ENCODE assay signal across 8 mouse cellular contexts in genomic region chr5:146920314-146921161, GRCm38 (mm10). TPM values are rescaled to one million over a fixed set of nuclear protein-coding genes. Genes with fewer than 3 reads are reported as not detected.
DNase-seq lines count a peak whose midpoint lies in the region; ATAC-seq and TF ChIP-seq lines count a peak whose summit lies in the region.

No protein-coding gene starts in this region.

- no peaks in the 10 kb centered on the region for H3K9me3 ChIP-seq in hindbrain, embryonic 13.5 days
- no peaks in the 10 kb centered on the region for H3K9me3 ChIP-seq in midbrain, embryonic 10.5 days (replicated peaks)

- DNase-seq in gastrocnemius, adult 2 months = no peak
- DNase-seq in gastrocnemius, postnatal 14 days = no peak
- DNase-seq in R1 (ENCODE audit: low read depth, low spot score) = peak; percentile 97
- DNase-seq in midbrain, embryonic 10.5 days (ENCODE audit: low spot score) = no peak
- DNase-seq in natural killer cell, adult 2 months (ENCODE audit: low spot score in 2 of 2) = no peak
- DNase-seq in cerebellum, adult 8-10 months = no peak
- no peak for DNase-seq in thymus, postnatal 25 days

- H3K36me3 ChIP-seq in hindbrain, embryonic 13.5 days = no peaks in the 10 kb centered on the region
- H3K36me3 ChIP-seq in midbrain, embryonic 10.5 days = no peaks in the 10 kb centered on the region

- intact Hi-C loops in gastrocnemius, adult 2 months (cut with DNase I) = no loop called here
- intact Hi-C loops in gastrocnemius, postnatal 14 days (cut with DNase I; ENCODE audit: low total_unique reads) = no loop called here

- TF ChIP-seq CTCF in gastrocnemius, adult 2 months (IDR thresholded peaks at IDR 0.05) = no peak

- peak overlapping the region; percentile 63 for H3K9ac ChIP-seq in hindbrain, embryonic 13.5 days

- H3K4me1 ChIP-seq in hindbrain, embryonic 13.5 days (replicated peaks) = peaks cover 15% of the 10 kb centered on the region
- peaks cover 17% of the 10 kb centered on the region for H3K4me1 ChIP-seq in midbrain, embryonic 10.5 days

- peak overlapping the region; percentile 28 for H3K4me3 ChIP-seq in gastrocnemius, adult 2 months
- H3K4me3 ChIP-seq in hindbrain, embryonic 13.5 days = peak overlapping the region; percentile 32
- H3K4me3 ChIP-seq in midbrain, embryonic 10.5 days = peak overlapping the region; percentile 47

- WGBS in hindbrain, embryonic 13.5 days = 6% methylated on average over 24 of the region's 27 CpGs
- WGBS in midbrain, embryonic 10.5 days = 6% methylated on average over 26 of the region's 27 CpGs

- H3K27ac ChIP-seq in gastrocnemius, adult 2 months = no peak overlapping the region
- H3K27ac ChIP-seq in hindbrain, embryonic 13.5 days = no peak overlapping the region
- H3K27ac ChIP-seq in midbrain, embryonic 10.5 days (replicated peaks) = peak overlapping the region; percentile 70

- H3K27me3 ChIP-seq in hindbrain, embryonic 13.5 days = peaks cover 21% of the 10 kb centered on the region
- peaks cover 14% of the 10 kb centered on the region for H3K27me3 ChIP-seq in midbrain, embryonic 10.5 days (ENCODE audit: low read depth, poor library complexity, severe bottlenecking)

- peak overlapping the region; percentile 60 for H3K4me2 ChIP-seq in hindbrain, embryonic 13.5 days

- peak; percentile 68 for ATAC-seq in hindbrain, embryonic 13.5 days (ENCODE audit: low FRiP score)

RNA-seq across cellular contexts. Expression of gene Gtf3a, which starts 27.9 kb away (rescaled TPM):
- 10 to 100 TPM; 25.7 to 31.9 TPM for total RNA-seq in gastrocnemius, adult 2 months (2021)
- total RNA-seq in gastrocnemius, postnatal 14 days (2021) = 10 to 100 TPM; 22.1 to 25.1 TPM
- polyA plus RNA-seq in hindbrain, embryonic 13.5 days (2015; fragmentation: Nextera tagmentation; extraction: Ambion mirVana) = 99.5 and 102 TPM in 2 replicates
- polyA plus RNA-seq in midbrain, embryonic 10.5 days (2016; fragmentation: Nextera tagmentation; extraction: Ambion mirVana) = 113 and 121 TPM in 2 replicates

RNA-seq across cellular contexts. Expression of gene Mtif3, which starts 43.1 kb away (rescaled TPM):
- 10 to 100 TPM; 23.0 to 25.9 TPM for total RNA-seq in gastrocnemius, adult 2 months (2021)
- total RNA-seq in gastrocnemius, postnatal 14 days (2021) = 10 to 100 TPM; 21.8 to 24.3 TPM
- polyA plus RNA-seq in hindbrain, embryonic 13.5 days (2015; fragmentation: Nextera tagmentation; extraction: Ambion mirVana) = 24.7 and 26.5 TPM in 2 replicates
- 20.8 and 22.6 TPM in 2 replicates for polyA plus RNA-seq in midbrain, embryonic 10.5 days (2016; fragmentation: Nextera tagmentation; extraction: Ambion mirVana)
